Mouse (Mus musculus): ENCODE measurements around the gene Dpf1. TPM values are rescaled to one million over a fixed set of nuclear protein-coding genes. Genes with fewer than 3 reads are reported as not detected.
A peak's percentile ranks its signal among the peaks of the same experiment; 100 is the strongest.

Dpf1 gene
- total and polyA plus RNA-seq, 3 experiments, result 10.2 to 17.3 TPM; not detected in 1

DNA sequence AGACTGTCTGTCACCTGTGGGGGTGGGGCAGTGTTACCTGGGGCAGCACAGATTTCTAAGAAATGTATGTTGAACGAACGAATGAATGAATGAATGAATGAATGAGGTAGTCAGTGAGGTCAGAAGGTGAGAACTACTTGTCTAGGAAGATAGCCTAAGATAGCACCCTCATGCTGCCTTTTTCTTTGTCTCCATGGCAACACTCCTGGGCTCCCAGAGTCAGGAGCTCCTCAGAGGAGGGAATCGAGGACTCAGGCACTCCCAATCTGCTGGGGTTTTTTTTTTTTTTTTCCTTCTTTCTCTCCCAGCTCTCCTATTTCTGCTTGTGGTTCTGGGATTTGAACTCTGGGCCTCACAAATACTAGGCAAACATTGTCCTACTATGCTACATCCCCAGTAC is 42.5 kb downstream of the Dpf1 start:
- Histone ChIP-seq H3K4me3 (ENCODE audit: control insufficient read depth in 1 of 2, insufficient read depth in 1 of 2, low read depth in 2 of 2, low read length in 2 of 2) (no peak overlapping the region), H3K27me3 (ENCODE audit: control insufficient read depth in 1 of 2, insufficient read depth in 2 of 2, low read length in 2 of 2) (no peaks in the 10 kb centered on the region), H3K9ac (ENCODE audit: control insufficient read depth, low read depth, low read length, poor library complexity, severe bottlenecking) (no peak overlapping the region), H3K27ac (ENCODE audit: control insufficient read depth, low read depth, low read length) (no peak overlapping the region), H3K9me3 (replicated peaks; ENCODE audit: insufficient read depth, low read length) (no peaks in the 10 kb centered on the region), H3K36me3 (ENCODE audit: control insufficient read depth in 1 of 2, insufficient read depth in 2 of 2, low read length in 2 of 2) (peaks cover 0 to 8% of the 10 kb centered on the region in 2 experiments; a peak in 2 of 4 replicates), H3K4me1 (ENCODE audit: control insufficient read depth in 1 of 2, insufficient read depth in 2 of 2, low read length in 2 of 2) (peaks cover 3 to 13% of the 10 kb centered on the region in 2 experiments; a peak in 3 of 4 replicates), H3K79me2 (ENCODE audit: control insufficient read depth, insufficient read depth, low read length, poor library complexity) (peaks cover 5% of the 10 kb centered on the region)
- TF ChIP-seq TBP (IDR thresholded peaks at IDR 0.05; ENCODE audit: low read depth, low read length) (no peak), ZMIZ1 (IDR thresholded peaks at IDR 0.05; ENCODE audit: low read depth, low read length) (no peak), ZNF384 (IDR thresholded peaks at IDR 0.05; ENCODE audit: low read depth, low read length) (peak; percentile 31; the same call in 1 of the 2 replicates)
- DNase-seq (ENCODE audit: low read depth, low spot score), result no peak

DNA sequence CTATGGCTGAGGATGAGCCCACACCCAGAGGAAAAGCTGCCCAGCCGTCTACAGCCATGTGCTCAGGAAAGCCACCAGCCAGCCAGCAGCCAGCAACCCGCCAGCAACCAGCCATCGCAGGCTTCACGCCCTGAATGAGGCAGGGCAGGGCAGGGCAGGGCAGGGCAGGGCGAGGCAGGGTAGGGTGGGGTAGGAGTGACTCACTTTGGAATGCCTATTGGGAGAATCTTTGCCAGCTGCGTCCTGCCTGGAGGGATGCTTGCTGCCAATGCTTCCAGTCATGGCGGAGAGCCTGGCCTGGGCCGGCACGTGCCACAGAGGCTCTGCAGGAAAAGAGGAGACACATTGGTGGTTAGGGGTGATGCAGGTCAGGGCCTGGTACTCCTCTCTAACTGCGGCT is 46.7 kb downstream of the Dpf1 start:
- TF ChIP-seq SIN3A (IDR thresholded peaks at IDR 0.05; ENCODE audit: low read length) (no peak), ELF1 (IDR thresholded peaks at IDR 0.05; ENCODE audit: low read depth, low read length) (no peak), NRF1 (IDR thresholded peaks at IDR 0.05; ENCODE audit: insufficient read depth, low read depth, low read length, poor library complexity, severe bottlenecking) (no peak), ZKSCAN1 (IDR thresholded peaks at IDR 0.05; ENCODE audit: low read depth, low read length) (no peak), MXI1 (IDR thresholded peaks at IDR 0.05; ENCODE audit: low read depth, low read length) (no peak), MYC (IDR thresholded peaks at IDR 0.05; ENCODE audit: low read depth, low read length) (no peak), RAD21 (IDR thresholded peaks at IDR 0.05; ENCODE audit: low read depth, low read length) (no peak), KAT2A (conservative IDR thresholded peaks at IDR 0.05; ENCODE audit: low read depth, low read length) (no peak), RCOR1 (IDR thresholded peaks at IDR 0.05; ENCODE audit: low read depth, low read length) (no peak), ETS1 (IDR thresholded peaks at IDR 0.05; ENCODE audit: low read depth, low read length) (no peak), POLR2AphosphoS5 (IDR thresholded peaks at IDR 0.05; ENCODE audit: borderline replicate concordance, low read depth, low read length) (no peak), HCFC1 (IDR thresholded peaks at IDR 0.05; ENCODE audit: low read depth, low read length) (no peak), EP300 (IDR thresholded peaks at IDR 0.05; ENCODE audit: low read depth in 1 of 2, low read length in 2 of 2) (no peak), TAL1 (IDR thresholded peaks at IDR 0.05; ENCODE audit: low read length) (no peak), USF2 (IDR thresholded peaks at IDR 0.05; ENCODE audit: borderline replicate concordance in 1 of 2, insufficient read depth in 1 of 2, low read depth in 1 of 2, low read length in 2 of 2) (no peak), SMC3 (IDR thresholded peaks at IDR 0.05; ENCODE audit: low read depth, low read length) (no peak), E2F4 (IDR thresholded peaks at IDR 0.05; ENCODE audit: borderline replicate concordance, low read depth, low read length) (no peak), BHLHE40 (IDR thresholded peaks at IDR 0.05; ENCODE audit: borderline replicate concordance, low read depth, low read length) (no peak), MAX (IDR thresholded peaks at IDR 0.05; ENCODE audit: low read length) (no peak), TCF12 (IDR thresholded peaks at IDR 0.05; ENCODE audit: low read depth, low read length) (no peak)
- H3K27me3 ChIP-seq (ENCODE audit: control insufficient read depth in 1 of 2, insufficient read depth in 2 of 2, low read length in 2 of 2), result no peaks in the 10 kb centered on the region
- no peaks in the 10 kb centered on the region for H3K9me3 ChIP-seq (replicated peaks; ENCODE audit: insufficient read depth, low read length)
- no peak for DNase-seq (ENCODE audit: low read depth, low spot score)
- H3K9ac ChIP-seq (ENCODE audit: control insufficient read depth, low read depth, low read length, poor library complexity, severe bottlenecking), result no peak overlapping the region
- no peaks in the 10 kb centered on the region; a peak in 1 of 4 replicates for H3K36me3 ChIP-seq (ENCODE audit: control insufficient read depth in 1 of 2, insufficient read depth in 2 of 2, low read length in 2 of 2)
- H3K4me1 ChIP-seq (ENCODE audit: control insufficient read depth in 1 of 2, insufficient read depth in 2 of 2, low read length in 2 of 2), result no peaks in the 10 kb centered on the region
- no peak overlapping the region for H3K27ac ChIP-seq (ENCODE audit: control insufficient read depth, low read depth, low read length)
- H3K79me2 ChIP-seq (ENCODE audit: control insufficient read depth, insufficient read depth, low read length, poor library complexity), result no peaks in the 10 kb centered on the region
- H3K4me3 ChIP-seq (ENCODE audit: control insufficient read depth in 1 of 2, insufficient read depth in 1 of 2, low read depth in 2 of 2, low read length in 2 of 2), result no peak overlapping the region
